Mouse (Mus musculus) heart, embryonic 14.5 days (tissue): ENCODE measurements around the gene Phactr2. TPM values are rescaled to one million over a fixed set of nuclear protein-coding genes. Genes with fewer than 3 reads are reported as not detected.

Experiments
- ATAC-seq: fragments of 200-750 bp; cut with Nextera tagmentation; 2 replicates; pipeline ENCODE4 v1.8.0; 2017; ENCODE audit warnings: low read depth, moderate TSS enrichment; ENCODE audit not compliant: insufficient number of reproducible peaks, insufficient read depth, low FRiP score
- H3K27ac ChIP-seq, 2 experiments: fragments of 200-500 bp in 1 of 2; fragments of 300-500 bp in 1 of 2; sonication (generic) in 1 of 2; replicated peaks in 1 of 2; 2 replicates each; pipeline ENCODE4 v1.5.1; 2012 to 2014; ENCODE audit warnings: low read depth in 2 of 2, low read length in 2 of 2, control low read depth in 1 of 2, mild to moderate bottlenecking in 1 of 2, mixed read lengths in 1 of 2; ENCODE audit not compliant: control insufficient read depth in 1 of 2, insufficient read depth in 1 of 2
- H3K27me3 ChIP-seq: fragments of 300-500 bp; sonication (generic); 2 replicates; pipeline ENCODE4 v1.6.1; 2014; ENCODE audit warnings: mild to moderate bottlenecking, low read length, control low read depth; ENCODE audit not compliant: control insufficient read depth, insufficient read depth
- H3K36me3 ChIP-seq: fragments of 300-500 bp; sonication (generic); 2 replicates; pipeline ENCODE4 v1.6.1; 2014; ENCODE audit warnings: mild to moderate bottlenecking, control low read depth, low read length, mixed read lengths; ENCODE audit not compliant: control insufficient read depth, insufficient read depth
- H3K4me1 ChIP-seq, 2 experiments: fragments of 200-500 bp in 1 of 2; fragments of 300-500 bp in 1 of 2; sonication (generic) in 1 of 2; 2 replicates each; pipeline ENCODE4 v1.6.1; 2012 to 2014; ENCODE audit warnings: low read length in 2 of 2, control low read depth in 1 of 2, mixed read lengths in 1 of 2; ENCODE audit not compliant: control insufficient read depth in 2 of 2, insufficient read depth in 2 of 2
- H3K4me2 ChIP-seq: fragments of 300-500 bp; sonication (generic); 2 replicates; pipeline ENCODE4 v1.6.1; 2014; ENCODE audit warnings: mild to moderate bottlenecking, low read length
- H3K4me3 ChIP-seq, 2 experiments: fragments of 200-500 bp in 1 of 2; fragments of 300-500 bp in 1 of 2; sonication (generic) in 1 of 2; 2 replicates each; pipeline ENCODE4 v1.5.1; 2012 to 2014; ENCODE audit warnings: low read length in 2 of 2, mild to moderate bottlenecking in 2 of 2, control low read depth in 1 of 2, low read depth in 1 of 2, moderate library complexity in 1 of 2; ENCODE audit not compliant: control insufficient read depth in 1 of 2, insufficient read depth in 1 of 2
- H3K9ac ChIP-seq: fragments of 300-500 bp; sonication (generic); 2 replicates; pipeline ENCODE4 v1.6.1; 2014; ENCODE audit warnings: mild to moderate bottlenecking, low read length
- H3K9me3 ChIP-seq: fragments of 300-500 bp; sonication (generic); 2 replicates; pipeline ENCODE4 v1.6.1; 2016; ENCODE audit warnings: low read length, control low read depth; ENCODE audit not compliant: control insufficient read depth
- WGBS: fragments of 180-500 bp; shearing (Covaris S2); extraction: QIAGEN DNeasy Blood & Tissue Kit; methylation state at CpG from one replicate; pipeline ENCODE4 v1.1.7; 2014; 5-methylcytosine and 5-hydroxymethylcytosine counted together
- polyA plus RNA-seq: library from polyadenylated mRNA; unstranded; fragments of >200 nt; fragmentation: Nextera tagmentation; extraction: Ambion mirVana; gene quantifications from 2 replicates; pipeline ENCODE4 v1.2.1, GENCODE M21; 2014

The Phactr2 gene
- polyA plus RNA-seq, 1 experiment from 2014 or later = 80.1 TPM

DNA sequence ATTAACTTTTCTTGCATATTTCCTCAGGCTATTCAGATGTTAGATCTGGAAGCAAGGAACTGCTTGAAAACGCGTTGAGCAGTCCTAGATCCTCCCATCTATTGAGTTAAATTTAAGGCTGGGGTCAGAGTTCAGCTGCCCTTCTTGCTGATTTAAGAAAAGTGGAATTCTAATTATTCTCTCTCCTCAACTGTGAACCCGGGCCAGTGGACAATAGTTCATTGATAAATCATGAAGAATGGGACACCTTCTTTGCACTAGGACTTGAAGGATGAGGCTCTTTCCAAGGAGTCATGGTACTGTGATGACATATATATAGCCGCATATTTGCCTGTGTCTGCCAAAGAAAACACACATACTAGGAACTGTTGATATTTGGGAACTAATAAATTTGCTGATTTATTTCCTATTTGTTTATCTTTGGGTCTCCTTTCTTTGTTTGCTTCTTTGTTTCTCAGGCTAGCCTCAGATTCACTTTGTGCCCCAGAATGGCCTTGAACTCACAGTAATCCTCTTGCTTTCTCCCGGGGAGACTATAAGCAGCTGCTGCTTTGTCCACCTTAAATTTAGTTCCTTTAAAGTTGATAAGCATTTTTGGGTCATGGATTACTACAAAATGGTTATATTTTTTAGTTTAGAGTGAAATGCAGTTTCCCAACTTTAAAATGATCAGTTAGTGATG lies 127.5 kb downstream of the Phactr2 start:
- H3K36me3 ChIP-seq = no peaks in the 10 kb centered on the region
- WGBS = 66% methylated on average over 5 of the region's 5 CpGs
- H3K4me2 ChIP-seq = no peak overlapping the region
- H3K27ac ChIP-seq = no peak overlapping the region
- H3K9ac ChIP-seq = no peak overlapping the region
- H3K27me3 ChIP-seq = no peaks in the 10 kb centered on the region
- no peak overlapping the region for H3K4me3 ChIP-seq
- no peak for ATAC-seq
- no peaks in the 10 kb centered on the region for H3K4me1 ChIP-seq
- H3K9me3 ChIP-seq = no peaks in the 10 kb centered on the region

DNA sequence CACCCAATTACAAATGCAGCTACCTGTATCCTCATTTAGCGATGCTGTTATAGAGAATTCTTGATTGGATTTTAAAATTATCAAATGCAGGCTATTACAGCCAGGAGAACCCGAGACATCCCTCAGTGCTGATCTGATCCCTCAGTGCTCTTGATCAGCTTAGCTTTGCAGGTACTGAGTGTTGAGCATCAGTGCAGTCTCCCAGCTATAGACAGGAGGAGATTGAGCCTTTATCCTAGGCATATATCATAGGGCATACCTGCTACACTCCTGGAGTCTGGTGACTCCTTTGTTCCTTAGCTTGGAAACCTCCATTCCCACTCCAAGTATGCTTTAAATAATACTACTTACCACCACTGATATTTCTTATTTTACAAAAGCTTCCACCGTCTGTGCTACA lies 133.6 kb downstream of the Phactr2 start:
- Histone ChIP-seq H3K36me3 (no peaks in the 10 kb centered on the region), H3K27me3 (no peaks in the 10 kb centered on the region), H3K4me3 (no peak overlapping the region), H3K9ac (no peak overlapping the region), H3K4me1 (peaks cover 2 to 5% of the 10 kb centered on the region in 2 experiments; a peak in 1 of 4 replicates), H3K4me2 (no peak overlapping the region), H3K9me3 (no peaks in the 10 kb centered on the region), H3K27ac (no peak overlapping the region)
- no peak for ATAC-seq
- 82% methylated on average over 3 of the region's 3 CpGs for WGBS

DNA sequence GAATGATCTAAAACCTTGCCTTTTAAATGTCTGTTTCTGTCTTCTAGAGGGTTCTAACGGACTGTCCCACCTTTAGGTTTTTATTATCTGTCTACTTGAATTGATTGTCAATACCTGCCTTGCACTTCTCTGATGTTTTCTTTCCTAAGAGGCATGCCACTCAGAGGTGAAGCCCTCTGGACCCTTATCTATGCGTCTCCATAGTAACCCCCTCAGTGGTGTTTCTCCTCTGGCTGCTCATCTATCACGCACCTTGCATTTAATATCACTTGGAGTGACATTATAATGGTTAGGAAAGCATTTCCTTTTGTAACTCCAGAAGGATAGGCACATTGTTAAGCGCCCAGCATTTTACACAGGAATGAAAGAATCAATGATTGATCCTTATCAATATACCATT lies 137.2 kb downstream of the Phactr2 start:
- Histone ChIP-seq H3K27me3 (no peaks in the 10 kb centered on the region), H3K36me3 (no peaks in the 10 kb centered on the region), H3K4me3 (no peak overlapping the region), H3K9ac (no peak overlapping the region), H3K4me2 (no peak overlapping the region), H3K27ac (no peak overlapping the region), H3K9me3 (no peaks in the 10 kb centered on the region), H3K4me1 (peaks cover 2 to 5% of the 10 kb centered on the region in 2 experiments; a peak in 1 of 4 replicates)
- 45% methylated on average over 4 of the region's 4 CpGs for WGBS
- ATAC-seq = no peak

- Histone ChIP-seq H3K27ac (no peak overlapping the region), H3K4me2 (no peak overlapping the region), H3K4me1 (peaks cover 2 to 7% of the 10 kb centered on the region in 2 experiments; a peak in 2 of 4 replicates), H3K9me3 (no peaks in the 10 kb centered on the region), H3K9ac (no peak overlapping the region), H3K4me3 (no peak overlapping the region), H3K36me3 (no peaks in the 10 kb centered on the region), H3K27me3 (no peaks in the 10 kb centered on the region)
- no peak for ATAC-seq
- 89% methylated on average over 6 of the region's 6 CpGs for WGBS
These were observed 138.4 kb downstream of the Phactr2 start for GRCm38 (mm10) chr10:13335814-13336213.

- H3K4me2 ChIP-seq = no peak overlapping the region
- H3K27ac ChIP-seq = no peak overlapping the region
- no peaks in the 10 kb centered on the region for H3K36me3 ChIP-seq
- H3K4me1 ChIP-seq = peaks cover 2 to 7% of the 10 kb centered on the region in 2 experiments; a peak in 2 of 4 replicates
- H3K27me3 ChIP-seq = no peaks in the 10 kb centered on the region
- ATAC-seq = no peak
- WGBS = 82% methylated on average over 6 of the region's 6 CpGs
- no peaks in the 10 kb centered on the region for H3K9me3 ChIP-seq
- no peak overlapping the region for H3K9ac ChIP-seq
- H3K4me3 ChIP-seq = no peak overlapping the region
These were observed 138.9 kb downstream of the Phactr2 start for GRCm38 (mm10) chr10:13335347-13335746.

DNA sequence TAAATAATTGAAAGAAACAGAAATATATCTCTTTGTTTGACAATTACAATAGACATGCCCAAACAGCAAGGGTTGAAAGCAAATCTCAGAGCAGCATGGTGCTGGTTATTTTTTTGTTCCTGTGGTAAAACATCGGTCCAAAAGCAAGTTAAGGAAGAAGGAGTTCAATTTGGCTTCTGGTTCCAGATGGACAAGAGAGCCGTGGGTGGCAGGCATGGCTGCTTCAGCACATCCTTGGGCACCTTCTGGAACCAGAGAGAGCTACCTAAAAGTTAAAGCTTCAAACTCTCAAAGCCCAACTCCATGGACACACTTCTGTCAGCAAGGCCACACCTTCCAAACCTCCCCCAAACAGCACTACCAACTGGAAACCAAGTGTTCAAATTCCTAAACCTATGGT lies 140.4 kb downstream of the Phactr2 start:
- no peak for ATAC-seq
- Histone ChIP-seq H3K36me3 (no peaks in the 10 kb centered on the region), H3K4me3 (no peak overlapping the region), H3K9ac (no peak overlapping the region), H3K4me2 (no peak overlapping the region), H3K4me1 (peaks cover 0 to 11% of the 10 kb centered on the region in 2 experiments; a peak in 2 of 4 replicates), H3K27ac (no peak overlapping the region), H3K9me3 (no peaks in the 10 kb centered on the region), H3K27me3 (no peaks in the 10 kb centered on the region)
- WGBS = 85% methylated on average over 2 of the region's 2 CpGs

DNA sequence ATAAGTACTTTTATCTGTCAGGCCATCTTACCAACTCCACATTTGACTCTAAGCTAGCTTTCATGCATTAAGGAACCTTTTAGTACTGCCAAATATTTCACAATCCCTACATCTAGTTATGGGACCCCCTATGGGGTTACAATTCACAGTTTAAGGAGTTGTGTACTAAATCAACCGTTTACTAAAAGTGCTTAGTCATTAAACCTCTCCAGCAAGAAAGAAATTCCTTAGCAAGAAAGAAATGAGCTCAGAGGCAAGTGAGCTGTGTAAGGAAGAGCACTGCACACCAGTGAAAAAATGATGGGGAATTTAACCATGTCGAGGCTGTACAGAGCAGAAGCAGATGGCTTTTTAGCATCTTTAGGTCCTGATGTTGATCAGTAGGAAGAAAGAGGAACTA lies 141.2 kb downstream of the Phactr2 start:
- no peak for ATAC-seq
- 54% methylated on average over 2 of the region's 2 CpGs for WGBS

More for the DNA sequence above, 141.2 kb downstream of the Phactr2 start:
- H3K9me3 ChIP-seq = no peaks in the 10 kb centered on the region
- no peaks in the 10 kb centered on the region for H3K36me3 ChIP-seq
- no peak overlapping the region for H3K4me2 ChIP-seq
- H3K27me3 ChIP-seq = no peaks in the 10 kb centered on the region
- no peak overlapping the region for H3K9ac ChIP-seq
- peaks cover 0 to 18% of the 10 kb centered on the region in 2 experiments; a peak in 3 of 4 replicates for H3K4me1 ChIP-seq
- H3K4me3 ChIP-seq = no peak overlapping the region
- H3K27ac ChIP-seq = no peak overlapping the region
